Mouse (Mus musculus) left cerebral cortex, adult 2 months (tissue): ENCODE data around the gene Mfsd6. TPM values are rescaled to one million over a fixed set of nuclear protein-coding genes. Genes with fewer than 3 reads are reported as not detected.

Source experiments
- DNase-seq, 2 experiments: peaks; one replicate each; pipeline ENCODE4 v3.0.0; 2021 to 2022; ENCODE audit warnings: low spot score in 2 of 2, mixed read lengths in 1 of 2; ENCODE audit errors: extremely low spot score in 1 of 2
- H3K27ac ChIP-seq: fragments of 200-600 bp; 2 replicates; pipeline ENCODE4 v1.8.1; 2022
- H3K4me3 ChIP-seq: fragments of 200-600 bp; 2 replicates; pipeline ENCODE4 v1.8.1; 2022
- CTCF ChIP-seq: fragments of 200-600 bp; IDR thresholded peaks from 2 replicates; pipeline ENCODE4 v1.8.1; 2022; ENCODE audit warnings: antibody characterized with exemption, mild to moderate bottlenecking, moderate library complexity
- intact Hi-C: fragments of 180-260 bp; cut with DNase I; formaldehyde crosslinking; loops from one replicate; pipeline ENCODE4 v1.15.1; 2025
- total RNA-seq, 2 experiments: library from RNA; stranded (reverse); gene quantifications; 2 replicates each; pipeline ENCODE4 v1.2.3; 2021

Mfsd6 gene
- total RNA-seq, 2 experiments from 2014 or later, result 79.0 to 81.7 TPM

DNA sequence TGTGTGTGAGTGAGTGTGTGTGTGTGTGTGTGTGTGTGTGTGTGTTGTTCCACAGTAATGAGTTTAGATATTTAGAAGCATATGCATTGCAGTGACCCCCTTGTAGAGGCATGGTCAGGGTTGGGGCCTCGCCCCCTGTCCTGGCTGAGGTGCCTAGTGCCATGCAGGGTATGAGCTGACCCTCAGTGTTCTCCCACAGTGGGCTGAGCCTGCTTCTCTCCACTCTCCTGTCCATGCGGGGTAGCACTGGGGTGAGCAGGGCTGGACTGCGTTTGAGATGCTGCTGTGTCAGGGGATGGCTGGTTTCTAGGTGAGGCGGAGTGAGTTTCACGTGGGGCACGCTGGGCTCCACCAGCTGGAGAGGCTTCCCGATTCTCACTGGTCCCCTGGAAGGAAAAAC, 69.1 kb downstream of the Mfsd6 start:
- H3K4me3 ChIP-seq, result no peak overlapping the region
- no peak overlapping the region for H3K27ac ChIP-seq
- DNase-seq, result no peak
- TF ChIP-seq CTCF, result no peak
- intact Hi-C loops, result no loop called here

DNA sequence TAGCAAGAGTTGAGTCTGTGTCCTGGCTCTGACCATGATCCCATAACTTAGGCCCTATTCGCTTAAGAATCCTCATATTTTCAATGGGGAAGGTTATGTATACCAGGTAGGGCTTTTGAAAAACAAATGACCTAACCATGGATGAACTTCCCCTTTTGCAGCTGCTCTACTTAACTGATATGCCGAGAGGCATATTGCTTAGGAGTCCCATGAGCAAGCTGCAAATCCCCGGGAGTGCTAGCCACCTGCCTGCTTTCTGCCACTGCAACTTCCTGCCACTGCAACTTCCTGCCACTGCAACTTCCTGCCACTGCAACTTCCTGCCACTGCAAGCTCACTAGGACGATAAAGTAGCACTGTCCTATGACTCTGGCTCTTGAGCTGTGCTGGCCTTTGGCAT, 72.1 kb downstream of the Mfsd6 start:
- Histone ChIP-seq H3K4me3 (no peak overlapping the region), H3K27ac (no peak overlapping the region)
- intact Hi-C loops, result no loop called here
- TF ChIP-seq CTCF, result no peak
- DNase-seq, result no peak

DNA sequence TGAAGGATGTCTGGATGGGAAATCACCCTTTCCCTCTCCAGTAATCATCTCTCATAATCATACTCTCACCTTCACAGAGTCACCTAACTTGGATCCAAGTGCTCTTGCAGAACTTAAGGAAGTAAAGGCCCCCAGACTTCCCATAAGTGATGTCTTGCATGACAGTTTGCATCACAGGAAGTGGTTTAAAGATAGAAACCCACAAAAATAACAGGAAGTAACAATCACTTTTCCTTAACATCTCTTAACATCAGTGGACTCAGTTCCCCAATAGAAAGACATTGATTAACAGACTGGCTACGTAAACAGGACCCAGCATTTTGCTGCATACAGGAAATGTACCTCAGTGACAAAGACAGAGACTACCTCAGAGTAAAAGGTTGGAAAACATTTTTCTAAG, 73.9 kb downstream of the Mfsd6 start:
- Histone ChIP-seq H3K27ac (no peak overlapping the region), H3K4me3 (no peak overlapping the region)
- DNase-seq, result no peak
- intact Hi-C loops, result loop anchor here (5.0 kb wide), 1 partner anchor 74 kb away; the partner anchor contains the start of gene Mfsd6
- no peak for TF ChIP-seq CTCF

DNA sequence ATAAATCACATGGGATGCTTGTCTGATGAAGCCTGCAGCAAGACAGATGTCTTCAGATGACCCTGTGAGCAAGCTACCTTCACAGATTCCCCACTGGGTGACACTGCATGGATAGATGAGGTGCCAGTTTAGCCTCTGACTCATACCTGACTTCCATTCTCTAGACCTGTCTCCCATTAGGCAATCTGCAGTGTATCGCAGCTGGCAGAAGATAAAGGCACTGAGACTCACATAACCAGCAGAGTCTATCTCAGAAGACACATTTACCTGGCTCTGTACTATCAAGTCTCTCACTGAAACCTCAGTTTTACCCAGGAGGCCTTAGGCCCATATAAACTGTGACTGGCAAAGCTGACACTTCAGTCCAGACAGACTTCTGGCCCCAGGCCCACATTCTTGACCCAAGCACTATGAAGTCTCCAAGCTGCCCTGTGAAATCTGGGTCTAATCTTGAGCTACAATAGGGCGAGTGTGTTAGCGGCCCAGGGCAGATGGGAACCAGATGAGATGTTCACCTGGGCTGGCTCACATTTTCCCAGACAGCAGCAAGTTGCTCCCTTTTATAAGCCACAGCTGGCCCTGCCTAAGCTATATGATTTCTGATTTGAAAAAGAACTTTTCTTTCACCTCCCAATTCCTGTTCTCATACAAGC, 74.5 kb downstream of the Mfsd6 start:
- no peak for DNase-seq
- Histone ChIP-seq H3K27ac (no peak overlapping the region), H3K4me3 (no peak overlapping the region)
- intact Hi-C loops, result loop anchor here (5.0 kb wide), 1 partner anchor 75 kb away; the partner anchor contains the start of gene Mfsd6
- no peak for TF ChIP-seq CTCF

DNA sequence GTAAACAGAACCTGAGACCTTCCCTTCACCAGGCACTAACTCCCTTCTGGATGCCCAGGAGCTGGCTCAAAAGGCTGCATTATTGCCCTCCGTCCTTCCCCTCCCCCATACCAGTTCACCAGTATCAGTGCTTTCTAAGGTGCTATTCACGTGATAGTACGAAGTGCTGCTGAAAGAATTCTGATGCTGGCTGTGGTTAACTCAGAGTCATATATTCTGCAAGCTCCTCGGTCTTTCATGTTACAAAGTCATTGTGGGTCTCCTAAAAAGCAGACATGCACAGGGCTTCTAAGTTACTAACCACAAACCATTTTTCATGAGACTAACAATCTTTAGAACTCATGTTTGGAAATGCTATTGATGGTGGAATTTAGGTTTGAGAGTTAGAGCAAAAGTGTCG, 77.2 kb downstream of the Mfsd6 start:
- DNase-seq, result no peak
- H3K4me3 ChIP-seq, result no peak overlapping the region
- H3K27ac ChIP-seq, result no peak overlapping the region
- intact Hi-C loops, result loop anchor here (5.0 kb wide), 1 partner anchor 77 kb away; the partner anchor contains the start of gene Mfsd6
- TF ChIP-seq CTCF, result no peak

DNA sequence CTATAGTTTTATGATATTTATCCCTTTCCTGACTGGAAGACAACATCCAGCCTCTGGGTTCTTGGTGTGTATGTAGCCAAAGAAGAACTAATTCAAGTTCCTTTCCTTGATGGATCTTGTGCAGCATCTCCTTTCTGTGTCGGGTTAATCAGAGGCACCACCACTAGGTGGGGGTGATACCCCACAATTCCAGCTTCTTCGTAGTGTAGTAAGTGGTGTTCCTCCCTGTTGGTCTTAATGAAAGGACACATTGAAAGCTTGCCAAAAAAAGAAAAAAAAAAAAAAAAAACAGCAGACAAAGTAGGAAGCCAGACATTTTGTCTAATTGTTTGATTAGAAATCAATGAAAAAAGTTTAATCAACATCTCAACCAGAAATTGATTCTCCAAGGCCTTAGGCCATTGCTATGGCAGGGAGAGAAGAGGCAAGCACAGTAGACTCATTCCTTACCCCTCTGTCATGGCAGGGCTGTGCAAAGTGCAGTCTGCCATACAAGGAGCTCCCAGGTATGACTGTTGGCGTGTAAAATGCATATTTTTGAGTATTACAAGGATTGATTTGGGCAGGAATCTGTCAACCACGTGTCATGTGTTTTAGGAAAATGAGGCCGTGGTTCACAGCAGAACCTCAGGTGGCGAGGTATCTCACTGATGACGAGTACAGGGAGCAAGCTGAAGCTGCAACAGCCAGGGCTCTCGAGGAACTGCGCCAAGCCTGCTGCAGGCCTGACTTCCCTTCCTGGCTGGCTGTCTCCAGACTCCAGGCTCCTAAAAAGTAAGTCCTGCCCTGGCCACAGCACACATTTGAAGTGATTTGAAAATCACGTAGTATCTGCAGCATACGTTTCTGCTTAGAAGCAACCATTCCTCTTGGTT, 78.9 kb downstream of the Mfsd6 start:
- peak; percentile 69 for TF ChIP-seq CTCF
- intact Hi-C loops, result loop anchor here (1.0 to 5.0 kb wide), 4 partner anchors 100 to 384 kb away; no protein-coding TSS in a partner anchor
- peak; percentile 74 to 78 for DNase-seq
- no peak overlapping the region for H3K4me3 ChIP-seq
- no peak overlapping the region for H3K27ac ChIP-seq

DNA sequence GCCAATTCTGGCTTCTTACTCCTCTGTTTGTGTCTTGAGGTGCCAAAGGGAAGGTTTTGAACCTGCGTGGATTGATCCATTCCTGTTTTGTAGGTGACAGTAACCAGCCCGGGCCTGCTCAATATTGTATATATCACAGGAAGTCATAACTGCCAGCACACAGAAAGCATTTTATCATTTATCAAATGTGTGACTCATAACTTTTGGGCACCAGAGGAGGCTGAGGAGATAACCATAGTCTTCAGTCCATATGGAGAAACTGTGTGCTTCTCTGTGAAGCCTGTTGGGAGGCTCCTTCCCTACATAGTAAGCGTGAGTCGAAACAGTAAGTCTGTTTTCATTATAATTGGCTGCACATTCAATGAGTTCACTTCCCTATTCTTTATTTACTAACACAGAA, 86.5 kb downstream of the Mfsd6 start:
- intact Hi-C loops, result no loop called here
- TF ChIP-seq CTCF, result no peak
- Histone ChIP-seq H3K4me3 (no peak overlapping the region), H3K27ac (no peak overlapping the region)
- DNase-seq, result no peak

DNA sequence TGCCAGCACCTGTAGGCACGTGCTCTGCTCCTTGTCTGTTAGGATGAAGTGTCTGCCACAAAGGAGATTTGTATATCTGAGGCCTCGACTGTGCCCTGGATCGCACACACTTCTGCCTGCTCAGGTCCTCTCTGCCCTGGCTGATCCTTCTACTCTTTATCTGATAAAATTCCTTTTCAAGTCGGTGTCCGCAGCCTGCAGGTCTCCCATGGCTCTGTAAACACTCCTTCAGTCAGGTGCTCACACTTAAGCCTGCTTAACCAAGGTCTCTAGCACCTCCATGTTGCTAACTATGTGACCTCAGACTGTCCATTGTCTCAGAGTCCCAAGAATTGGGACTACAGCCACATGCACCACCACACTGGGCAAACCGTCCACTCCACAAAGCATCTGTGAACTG, 87.0 kb downstream of the Mfsd6 start:
- no peak for TF ChIP-seq CTCF
- intact Hi-C loops, result no loop called here
- Histone ChIP-seq H3K4me3 (no peak overlapping the region), H3K27ac (no peak overlapping the region)
- no peak for DNase-seq

DNA sequence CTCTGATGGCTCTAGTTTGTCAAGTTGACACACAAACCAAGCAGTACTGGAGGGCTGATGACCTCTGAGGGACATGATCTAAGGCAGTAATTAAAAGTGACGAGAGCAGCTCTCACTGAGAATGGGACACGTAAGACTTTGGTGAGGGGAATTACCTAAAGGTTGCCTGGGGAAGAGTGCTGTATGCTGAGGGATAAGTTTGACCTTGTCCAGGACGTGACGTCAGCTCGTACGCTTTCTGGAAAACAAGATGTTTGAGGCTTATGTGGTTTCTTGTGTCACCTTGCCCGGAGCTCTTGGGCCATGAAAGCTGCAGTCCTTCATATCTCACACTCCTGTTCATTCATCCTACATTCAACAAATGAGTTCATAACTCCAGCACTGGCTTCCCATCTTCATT, 88.2 kb downstream of the Mfsd6 start:
- intact Hi-C loops, result no loop called here
- Histone ChIP-seq H3K4me3 (no peak overlapping the region), H3K27ac (no peak overlapping the region)
- TF ChIP-seq CTCF, result no peak
- no peak for DNase-seq

DNA sequence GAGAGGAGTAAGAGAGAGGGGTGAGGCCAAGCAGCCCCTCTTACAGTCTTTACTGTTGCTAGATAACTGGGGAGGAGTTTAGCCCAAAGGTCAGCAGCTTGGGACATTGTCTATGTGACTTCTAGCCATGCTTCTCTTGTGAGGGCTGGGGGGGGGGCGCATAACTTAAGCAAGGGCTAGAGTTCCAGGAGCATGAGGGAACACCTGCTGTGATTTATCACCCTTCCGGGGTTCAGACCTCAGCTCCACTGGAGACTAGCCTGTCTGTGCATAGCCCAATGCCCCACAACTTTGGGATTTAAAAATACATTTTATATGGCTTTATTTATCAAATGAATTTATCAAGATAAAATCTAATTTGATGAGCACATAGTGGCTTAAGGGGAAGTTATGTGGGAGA, 89.2 kb downstream of the Mfsd6 start:
- no peak for DNase-seq
- TF ChIP-seq CTCF, result no peak
- intact Hi-C loops, result no loop called here
- Histone ChIP-seq H3K4me3 (no peak overlapping the region), H3K27ac (no peak overlapping the region)

DNA sequence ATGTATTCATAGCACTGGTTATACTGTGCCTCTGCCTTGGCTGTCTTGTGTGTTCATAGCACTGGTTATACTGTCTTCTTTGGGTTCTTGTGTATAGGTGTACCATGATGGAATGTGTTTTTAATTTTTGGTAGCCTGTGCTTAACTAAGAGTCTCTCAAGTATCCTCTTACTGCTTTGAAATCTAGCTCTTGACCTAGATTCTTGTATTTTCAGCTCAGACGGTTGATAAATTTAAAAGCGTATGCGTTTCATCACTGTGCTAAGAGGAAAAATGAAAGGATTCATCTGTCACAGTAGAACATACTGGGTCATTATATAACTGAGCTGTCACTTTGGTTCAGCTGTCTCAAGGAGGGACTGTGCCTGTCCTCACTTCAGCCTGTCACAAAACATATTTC, 91.3 kb downstream of the Mfsd6 start:
- DNase-seq, result no peak
- intact Hi-C loops, result no loop called here
- H3K27ac ChIP-seq, result no peak overlapping the region

DNA sequence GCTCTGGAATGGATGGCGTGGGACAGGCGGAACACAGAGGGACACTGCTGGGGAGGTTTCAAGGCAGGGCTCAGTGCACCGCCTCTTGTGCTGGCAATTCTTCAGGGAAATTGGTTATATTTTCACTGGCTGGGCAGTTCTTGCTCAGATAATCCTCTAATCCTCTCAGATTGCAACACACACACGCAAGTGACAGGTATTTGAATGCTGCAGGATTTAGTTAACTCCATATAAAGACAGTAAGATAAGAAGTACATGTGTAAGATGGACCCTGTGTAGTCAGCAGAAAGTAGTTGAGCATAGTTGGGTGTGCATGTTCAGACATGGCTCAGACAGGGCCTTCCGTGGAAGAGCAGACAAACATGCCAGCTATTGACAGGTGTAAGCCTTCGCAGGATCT, 93.0 kb downstream of the Mfsd6 start:
- intact Hi-C loops, result loop anchor here (5.0 kb wide), 1 partner anchor 487 kb away; no protein-coding TSS in a partner anchor
- no peak for TF ChIP-seq CTCF
- Histone ChIP-seq H3K4me3 (no peak overlapping the region), H3K27ac (no peak overlapping the region)
- no peak for DNase-seq

More for the DNA sequence above, 91.3 kb downstream of the Mfsd6 start:
- TF ChIP-seq CTCF, result no peak
- H3K4me3 ChIP-seq, result no peak overlapping the region
